Mouse (Mus musculus) ES-Bruce4 (cell line): ENCODE data around the gene Dlg4. TPM values are rescaled to one million over a fixed set of nuclear protein-coding genes. Genes with fewer than 3 reads are reported as not detected.

Experiments
- H3K27ac ChIP-seq: 2 replicates; pipeline ENCODE4 v1.5.1; 2012; ENCODE audit warnings: low read length, inconsistent platforms; ENCODE audit not compliant: insufficient read depth
- H3K27me3 ChIP-seq: 2 replicates; pipeline ENCODE4 v1.6.1; 2012; ENCODE audit warnings: mild to moderate bottlenecking, low read length, inconsistent platforms; ENCODE audit not compliant: control insufficient read depth, poor library complexity, insufficient read depth, severe bottlenecking
- H3K36me3 ChIP-seq: 2 replicates; pipeline ENCODE4 v1.6.1; 2012; ENCODE audit warnings: inconsistent platforms, mild to moderate bottlenecking, low read length, moderate library complexity; ENCODE audit not compliant: control insufficient read depth, poor library complexity, insufficient read depth, severe bottlenecking
- H3K4me1 ChIP-seq: one replicate; pipeline ENCODE4 v1.8.1; 2011; ENCODE audit warnings: low read length; ENCODE audit not compliant: control insufficient read depth, insufficient read depth
- H3K4me3 ChIP-seq: 2 replicates; pipeline ENCODE4 v1.5.1; 2011; ENCODE audit warnings: low read depth, mild to moderate bottlenecking, low read length
- H3K9ac ChIP-seq: 2 replicates; pipeline ENCODE4 v1.6.1; 2012; ENCODE audit warnings: low read depth, mild to moderate bottlenecking, inconsistent platforms; ENCODE audit not compliant: poor library complexity, severe bottlenecking
- H3K9me3 ChIP-seq: replicated peaks from 2 replicates; pipeline ENCODE4 v1.6.1; 2012; ENCODE audit warnings: mild to moderate bottlenecking, low read length, inconsistent platforms; ENCODE audit not compliant: control insufficient read depth, poor library complexity, insufficient read depth, severe bottlenecking
- CTCF ChIP-seq: IDR thresholded peaks from one replicate; pipeline ENCODE4 v1.8.1; 2011; ENCODE audit warnings: low read depth, low read length
- EP300 ChIP-seq: IDR thresholded peaks from 2 replicates; pipeline ENCODE4 v1.6.1; 2011; ENCODE audit warnings: low read depth, low read length; ENCODE audit not compliant: insufficient read depth
- POLR2A ChIP-seq: IDR thresholded peaks from one replicate; pipeline ENCODE4 v1.8.1; 2011; ENCODE audit warnings: low read length; ENCODE audit not compliant: insufficient read depth
- polyA plus RNA-seq: library from polyadenylated mRNA; stranded (reverse); fragments of >200 nt; gene quantifications from 2 replicates; pipeline ENCODE4 v1.2.4, GENCODE M21; 2011; ENCODE audit warnings: low read depth; ENCODE audit not compliant: missing spikeins, insufficient read depth, insufficient read length

The Dlg4 gene
- polyA plus RNA-seq, 1 experiment, result 25.7 TPM

GRCm38 (mm10) chr11:69984431-69984830, 32.3 kb upstream of the Dlg4 start:
- Histone ChIP-seq H3K4me1 (no peaks in the 10 kb centered on the region), H3K27me3 (no peaks in the 10 kb centered on the region), H3K9me3 (no peaks in the 10 kb centered on the region), H3K9ac (no peak overlapping the region), H3K36me3 (peaks cover 17% of the 10 kb centered on the region), H3K4me3 (no peak overlapping the region), H3K27ac (no peak overlapping the region)
- TF ChIP-seq EP300 (no peak), POLR2A (no peak), CTCF (no peak)

DNA sequence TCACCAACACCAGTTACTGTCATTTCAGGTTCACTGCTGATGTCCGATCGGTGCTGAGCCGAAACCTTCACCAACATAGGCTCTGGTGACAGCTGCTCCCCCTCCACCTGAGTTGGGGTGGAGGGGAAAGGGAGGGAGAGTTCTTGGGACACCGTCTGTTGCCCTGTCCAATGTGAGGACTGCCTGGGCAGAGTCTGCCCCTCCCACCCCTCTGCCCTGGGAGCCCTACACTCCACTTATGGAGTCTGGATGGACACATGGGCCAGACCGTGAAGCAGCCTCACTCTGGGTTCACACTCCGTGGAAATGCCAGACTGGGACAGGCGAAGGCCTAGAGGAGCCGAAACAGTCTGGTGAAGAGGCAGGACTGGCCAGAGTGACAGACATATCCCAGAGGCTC, 26.8 kb upstream of the Dlg4 start:
- H3K27me3 ChIP-seq, result no peaks in the 10 kb centered on the region
- 0 out of 2 replicates have a peak overlapping the region, but pooled peaks have one; percentile 21 for H3K27ac ChIP-seq
- no peak overlapping the region for H3K9ac ChIP-seq
- H3K36me3 ChIP-seq, result peaks cover 11% of the 10 kb centered on the region
- H3K9me3 ChIP-seq, result no peaks in the 10 kb centered on the region
- H3K4me1 ChIP-seq, result no peaks in the 10 kb centered on the region
- H3K4me3 ChIP-seq, result no peak overlapping the region
- TF ChIP-seq CTCF (no peak), POLR2A (no peak)

DNA sequence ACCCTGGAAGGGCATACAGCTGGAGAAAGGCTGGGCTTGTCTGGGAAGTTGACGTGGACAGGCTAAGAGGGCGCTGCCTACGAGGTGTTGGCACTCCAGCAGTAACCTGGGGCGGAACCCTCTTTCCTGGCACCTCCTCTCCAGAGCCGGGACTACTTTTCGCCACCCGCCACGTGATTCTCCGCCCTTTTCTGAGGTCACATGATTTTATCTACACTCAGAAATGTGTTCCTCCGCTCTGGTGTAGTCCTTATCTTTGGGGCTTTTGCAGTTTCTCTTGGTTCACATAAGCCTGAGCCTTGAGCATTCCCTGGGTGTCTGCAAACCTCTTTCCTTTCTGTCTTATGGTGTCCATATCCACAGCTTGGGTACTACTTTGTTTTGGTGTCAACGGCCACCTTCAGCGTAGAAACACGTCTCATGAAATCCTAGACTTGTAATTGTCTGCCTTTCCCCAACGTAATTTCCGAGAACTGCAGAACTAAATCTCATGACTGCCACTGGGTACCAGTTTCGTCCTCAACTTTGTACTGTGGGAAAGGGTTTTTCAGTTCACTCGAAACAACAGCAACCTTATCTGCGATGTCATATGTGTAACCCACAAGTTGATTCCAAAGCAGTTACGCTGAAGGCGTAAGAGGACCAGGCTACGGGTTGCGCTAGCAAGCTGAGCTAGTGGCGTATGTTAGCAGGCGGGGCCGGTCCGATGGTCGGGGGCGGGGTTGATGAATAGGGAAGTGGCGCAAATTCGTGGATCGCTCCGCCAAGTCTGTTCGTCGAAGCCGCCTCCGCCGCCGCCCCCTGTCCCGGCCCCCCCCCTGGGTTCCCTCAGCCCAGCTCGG, 25.7 kb upstream of the Dlg4 start, which contains the start of gene Gabarap:
Gene Gabarap (plus strand): TSS at position 294 of the 842 bp plus-strand sequence.
- Histone ChIP-seq H3K36me3 (0 out of 2 replicates have a peak, but pooled peaks cover 5% of the 10 kb centered on the region), H3K27ac (peak within 1 kb of the TSS; percentile 89)

GRCm38 (mm10) chr11:69991711-69992110, 25.0 kb upstream of the Dlg4 start:
- Histone ChIP-seq H3K9me3 (no peaks in the 10 kb centered on the region), H3K4me3 (peak overlapping the region; percentile 99), H3K4me1 (no peaks in the 10 kb centered on the region), H3K9ac (peak overlapping the region; percentile 97), H3K27me3 (no peaks in the 10 kb centered on the region), H3K27ac (0 out of 2 replicates have a peak overlapping the region, but pooled peaks have one; percentile 32), H3K36me3 (0 out of 2 replicates have a peak, but pooled peaks cover 3% of the 10 kb centered on the region)
- no peak for TF ChIP-seq EP300
- TF ChIP-seq POLR2A, result no peak
- TF ChIP-seq CTCF, result no peak

More for the DNA sequence above, 25.7 kb upstream of the Dlg4 start, which contains the start of gene Gabarap:
- H3K9me3 ChIP-seq, result no peaks in the 10 kb centered on the region
- H3K4me1 ChIP-seq, result no peaks in the 10 kb centered on the region
- peak within 1 kb of the TSS; percentile 97 for H3K9ac ChIP-seq
- H3K4me3 ChIP-seq, result peak within 1 kb of the TSS; percentile 99
- peak; percentile 23 for TF ChIP-seq POLR2A
- no peak for TF ChIP-seq CTCF
- peak; percentile 78 for TF ChIP-seq EP300
- no peaks in the 10 kb centered on the region for H3K27me3 ChIP-seq

DNA sequence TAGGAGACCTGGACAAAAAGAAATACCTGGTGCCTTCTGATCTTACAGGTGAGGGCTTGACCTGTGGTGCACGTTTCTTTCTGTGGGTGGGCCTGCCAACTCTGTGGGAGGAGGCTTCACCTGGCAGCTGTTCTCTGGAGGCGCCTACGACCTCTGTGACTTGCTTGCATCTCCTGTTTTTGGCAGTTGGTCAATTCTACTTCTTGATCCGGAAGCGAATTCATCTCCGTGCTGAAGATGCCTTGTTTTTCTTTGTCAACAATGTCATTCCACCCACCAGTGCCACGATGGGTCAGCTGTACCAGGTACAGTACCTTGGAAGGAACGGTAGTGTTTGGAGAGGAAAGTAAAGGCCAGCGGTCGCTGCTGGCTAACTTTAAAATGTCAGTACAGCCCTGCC, 24.3 kb upstream of the Dlg4 start:
- no peaks in the 10 kb centered on the region for H3K27me3 ChIP-seq

DNA sequence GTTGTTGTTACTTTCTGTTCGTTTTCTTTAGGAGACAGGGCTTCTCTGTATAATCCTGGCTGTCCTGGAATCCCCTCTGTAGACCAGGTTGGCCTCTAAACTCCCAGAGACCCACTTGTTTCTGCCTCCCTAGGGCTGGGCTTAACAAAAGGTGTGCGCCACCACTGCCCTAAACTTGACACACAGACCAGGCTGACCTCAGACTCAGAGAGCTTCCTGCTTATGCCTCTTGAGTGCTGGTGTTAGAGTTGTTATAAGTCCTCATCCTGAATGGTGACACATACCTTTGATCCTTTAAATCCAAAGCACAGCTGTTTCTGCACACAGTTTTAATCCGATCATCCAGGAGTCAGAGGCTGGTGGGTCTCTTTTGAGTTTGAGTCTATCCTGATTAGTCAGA, 23.8 kb upstream of the Dlg4 start:
- Histone ChIP-seq H3K27me3 (no peaks in the 10 kb centered on the region), H3K4me3 (no peak overlapping the region), H3K9me3 (no peaks in the 10 kb centered on the region), H3K4me1 (no peaks in the 10 kb centered on the region), H3K36me3 (peaks cover 8% of the 10 kb centered on the region), H3K27ac (no peak overlapping the region), H3K9ac (no peak overlapping the region)
- TF ChIP-seq POLR2A (no peak), EP300 (no peak), CTCF (no peak)

More for the DNA sequence above, 24.3 kb upstream of the Dlg4 start:
- peaks cover 3% of the 10 kb centered on the region; the same call in 1 of the 2 replicates for H3K36me3 ChIP-seq
- no peaks in the 10 kb centered on the region for H3K9me3 ChIP-seq
- H3K4me1 ChIP-seq, result no peaks in the 10 kb centered on the region
- TF ChIP-seq EP300 (no peak), POLR2A (no peak), CTCF (no peak)
- peak overlapping the region; percentile 97; the same call in 1 of the 2 replicates for H3K9ac ChIP-seq
- no peak overlapping the region for H3K4me3 ChIP-seq
- no peak overlapping the region for H3K27ac ChIP-seq
